Mouse (Mus musculus) layer of hippocampus, postnatal 25 days (tissue): ENCODE results near the gene St6galnac6. TPM values are rescaled to one million over a fixed set of nuclear protein-coding genes. Genes with fewer than 3 reads are reported as not detected.
A peak's percentile ranks its signal among the peaks of the same experiment; 100 is the strongest.

ENCODE experiments used
- DNase-seq, 2 experiments: peaks; one replicate each; pipeline ENCODE4 v3.0.0; 2022; ENCODE audit warnings: mixed read lengths in 2 of 2, low spot score in 1 of 2; ENCODE audit errors: extremely low spot score in 1 of 2
- total RNA-seq, 2 experiments: library from RNA; stranded (reverse); gene quantifications; 2 replicates each; pipeline ENCODE4 v1.2.3; 2021

St6galnac6 gene
- total RNA-seq, 2 experiments from 2014 or later: 105 to 124 TPM

DNA sequence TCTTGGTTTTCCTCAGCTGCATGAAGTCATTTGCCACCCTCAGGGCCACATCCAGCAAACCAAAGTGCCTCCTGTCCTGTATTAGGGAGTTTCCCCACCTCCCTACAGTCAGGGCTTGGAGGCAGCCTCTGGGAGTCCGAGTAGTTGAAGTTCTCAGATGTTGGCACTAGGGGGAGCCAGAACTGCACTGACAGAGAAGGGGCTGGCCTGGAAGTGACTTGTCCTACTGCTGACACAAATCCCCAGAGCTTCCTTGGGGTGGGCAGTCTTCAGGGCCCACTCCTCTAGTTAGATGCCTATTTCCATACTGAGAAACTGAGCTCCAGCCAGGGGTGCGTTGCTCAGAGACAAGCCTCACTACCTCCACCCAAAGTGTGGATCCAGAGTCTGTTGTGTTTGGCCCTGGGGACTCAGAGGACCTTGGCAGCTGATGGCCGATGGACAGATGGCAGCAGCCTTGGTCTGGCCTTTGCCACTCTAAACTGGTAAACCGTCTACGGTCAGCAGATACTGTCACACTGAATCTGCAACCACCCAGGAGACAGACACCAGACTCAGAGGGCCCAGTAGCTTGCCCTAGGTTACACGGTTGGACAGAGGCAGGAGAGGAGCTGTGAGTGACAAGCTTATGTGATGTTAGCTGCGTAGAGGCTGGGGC lies 32.4 kb downstream of the St6galnac6 start:
- peak; percentile 59 to 80 for DNase-seq

DNA sequence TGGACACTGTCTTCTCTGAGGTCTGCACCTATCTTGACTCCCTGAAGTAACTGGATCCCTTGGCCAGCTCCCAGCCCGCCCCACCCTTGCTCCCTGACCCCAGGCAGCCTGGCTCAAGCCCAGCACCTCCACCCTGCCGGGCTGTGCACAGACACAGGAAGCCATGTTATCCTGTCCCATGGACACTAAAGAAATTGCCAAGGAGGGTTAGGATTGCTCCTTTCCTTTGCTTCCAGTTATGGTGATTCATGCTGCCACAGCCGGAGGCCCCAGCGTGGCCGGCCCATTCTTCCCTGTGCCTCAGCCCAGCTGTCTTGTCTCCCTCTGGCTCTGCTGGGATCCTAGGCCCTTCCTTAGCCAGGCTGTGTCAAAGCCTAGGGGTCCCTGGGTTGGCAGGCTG lies 34.2 kb downstream of the St6galnac6 start:
- no peak for DNase-seq

GRCm38 (mm10) chr2:32634277-32635105 lies 35.0 kb downstream of the St6galnac6 start:
- no peak for DNase-seq

- DNase-seq: no peak
These were observed 37.1 kb downstream of the St6galnac6 start for GRCm38 (mm10) chr2:32636617-32637016.

- DNase-seq: no peak
These were observed 38.3 kb downstream of the St6galnac6 start for GRCm38 (mm10) chr2:32637778-32638281.

- DNase-seq: no peak
These were observed 40.1 kb downstream of the St6galnac6 start for GRCm38 (mm10) chr2:32639632-32640031.

DNA sequence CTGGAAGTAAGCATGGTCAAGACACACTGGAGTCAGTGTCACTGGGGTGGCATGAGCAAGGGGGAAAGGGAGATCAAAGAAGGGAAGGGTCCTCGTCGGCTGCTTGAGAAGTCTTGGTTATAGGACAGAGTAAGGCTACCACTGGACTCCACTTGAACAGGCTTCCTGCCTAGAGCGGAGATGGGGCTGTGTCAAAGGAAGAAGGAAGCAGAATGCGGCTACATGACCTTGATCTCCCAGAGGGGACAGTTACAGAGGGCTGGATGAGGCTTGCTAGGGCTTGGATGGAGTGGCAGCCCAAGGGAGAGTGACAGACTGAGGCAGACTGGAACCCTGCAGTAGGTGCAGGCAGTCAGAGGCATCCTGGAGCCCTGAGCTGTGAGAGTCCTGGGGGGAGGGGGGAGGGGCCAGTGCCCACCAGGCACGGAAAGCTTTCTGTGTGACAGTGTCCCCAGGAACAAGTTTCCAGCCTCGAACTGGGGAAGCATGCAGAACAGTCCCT lies 41.1 kb downstream of the St6galnac6 start:
- DNase-seq: no peak

DNA sequence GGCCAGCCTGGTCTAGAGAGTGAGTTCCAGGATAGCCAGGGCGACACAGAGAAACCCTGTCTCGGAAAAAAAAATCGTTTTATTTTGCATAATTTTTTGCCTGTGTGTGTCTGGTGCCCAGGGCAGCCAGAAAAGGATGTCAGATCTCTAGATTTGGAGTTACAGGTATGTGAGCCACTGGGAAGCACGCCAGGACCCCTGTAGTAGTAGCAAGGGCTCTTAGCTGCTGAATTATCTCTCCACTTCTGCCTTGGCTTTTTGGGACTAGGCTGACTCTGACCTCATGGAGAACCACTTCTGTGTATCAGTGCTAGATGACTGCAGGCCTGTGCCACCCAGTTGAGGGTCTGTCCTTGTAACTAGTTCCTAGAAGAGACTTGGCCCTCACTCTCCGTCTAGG lies 42.3 kb downstream of the St6galnac6 start:
- DNase-seq: no peak

DNA sequence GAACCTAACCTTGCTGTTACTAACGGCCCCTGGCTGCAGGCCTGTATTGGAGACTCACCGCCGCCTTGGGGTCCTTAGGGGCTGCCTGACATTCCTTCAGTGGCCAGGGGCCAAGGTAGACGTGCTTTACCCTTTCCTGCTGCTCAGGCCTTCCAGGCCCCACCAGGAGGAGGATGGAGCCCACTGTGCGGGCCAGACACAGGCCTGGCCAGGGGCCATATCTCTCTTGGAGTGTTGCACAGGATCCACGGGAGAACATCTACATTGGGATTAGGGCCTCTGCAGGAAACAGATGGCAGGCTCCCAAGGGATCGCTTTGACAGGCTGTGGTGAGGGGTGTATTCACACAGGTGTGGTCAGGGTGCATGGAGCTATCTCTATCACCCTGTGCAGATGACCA lies 43.3 kb downstream of the St6galnac6 start:
- DNase-seq: no peak

GRCm38 (mm10) chr2:32644083-32644482 lies 44.6 kb downstream of the St6galnac6 start:
- no peak for DNase-seq

DNA sequence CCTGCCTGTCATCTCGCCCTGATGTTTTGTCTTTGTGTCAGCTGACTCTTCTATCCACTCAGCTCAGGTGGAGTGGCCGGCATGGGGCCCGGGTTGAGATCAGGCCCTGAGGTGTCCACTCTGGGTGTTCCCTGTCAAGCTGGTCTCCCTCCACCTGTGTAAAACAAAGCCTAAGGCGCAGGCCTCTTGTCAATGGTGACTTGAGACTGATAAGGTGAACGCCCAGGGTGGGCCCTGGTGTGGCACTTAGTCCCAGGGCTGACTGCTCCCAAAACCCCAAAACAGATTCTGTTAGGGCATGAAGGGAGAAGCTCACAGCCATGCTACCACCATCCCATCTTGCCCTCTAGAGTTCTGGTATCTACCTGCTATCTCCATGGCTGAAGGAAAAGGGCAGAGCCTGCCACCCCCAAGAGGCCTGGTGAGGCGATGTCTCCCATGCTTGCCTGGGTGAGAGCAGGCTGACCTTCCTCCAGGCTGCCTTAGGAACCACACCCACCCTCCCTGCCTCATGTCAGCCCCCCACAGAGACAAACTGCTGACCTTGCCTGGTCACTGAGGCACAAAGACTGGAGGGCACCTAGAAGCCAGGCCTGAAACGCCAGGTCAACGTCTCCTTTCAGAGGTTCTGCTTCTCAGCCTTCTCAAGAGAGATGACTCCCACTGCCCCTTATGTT lies 45.4 kb downstream of the St6galnac6 start:
- no peak for DNase-seq

- DNase-seq: no peak
These were observed 46.1 kb downstream of the St6galnac6 start for GRCm38 (mm10) chr2:32645647-32646046.

GRCm38 (mm10) chr2:32646379-32647056 lies 47.0 kb downstream of the St6galnac6 start, which contains the start of gene Eng:
Gene Eng (plus strand): TSS chr2:32646595.
- DNase-seq: no peak

DNA sequence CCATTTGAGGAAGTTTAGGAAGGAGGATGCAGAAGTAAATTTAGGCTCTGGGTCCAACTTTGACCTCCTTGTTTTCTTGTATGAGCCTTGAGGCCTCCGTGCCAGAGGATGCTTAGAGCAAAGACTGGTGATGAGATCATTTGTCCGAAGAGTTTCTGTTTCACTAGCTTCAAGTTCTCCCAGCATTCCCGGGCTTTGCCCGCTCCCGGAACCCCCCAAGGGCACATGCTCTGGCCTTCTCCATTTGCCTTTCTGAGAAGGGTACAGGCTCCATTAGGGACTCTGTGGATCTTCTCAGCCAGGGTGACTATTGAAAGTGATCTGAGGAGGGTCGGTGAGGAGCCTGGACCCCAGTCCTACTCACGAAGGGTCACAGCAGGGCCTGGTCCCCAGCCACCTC lies 47.9 kb downstream of the St6galnac6 start:
- DNase-seq: no peak

- no peak for DNase-seq
These were observed 54.3 kb downstream of the St6galnac6 start for GRCm38 (mm10) chr2:32653764-32654163.

- no peak for DNase-seq
These were observed 55.4 kb downstream of the St6galnac6 start for GRCm38 (mm10) chr2:32654743-32655393.

GRCm38 (mm10) chr2:32655394-32655744 lies 55.9 kb downstream of the St6galnac6 start:
- no peak for DNase-seq

DNA sequence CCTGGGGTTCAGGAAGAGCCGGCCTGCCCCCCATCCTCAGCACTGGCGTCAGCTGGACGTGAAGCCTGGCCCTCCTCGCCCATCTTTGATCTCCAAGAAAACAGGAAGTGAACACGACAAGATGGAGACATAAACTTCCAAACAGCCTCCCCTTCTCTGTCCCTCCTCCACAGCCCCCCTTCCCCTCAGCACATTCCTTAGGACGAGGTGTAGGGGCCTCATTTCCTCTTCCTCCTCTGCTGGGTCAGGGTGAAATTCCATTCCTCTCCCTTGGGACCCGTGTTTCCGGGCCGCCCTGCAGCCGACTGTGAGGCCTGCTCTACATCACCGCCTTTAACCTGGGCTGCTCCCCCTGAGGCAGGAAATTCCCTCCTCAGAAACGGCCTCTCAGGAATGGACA lies 56.3 kb downstream of the St6galnac6 start:
- DNase-seq: no peak

DNA sequence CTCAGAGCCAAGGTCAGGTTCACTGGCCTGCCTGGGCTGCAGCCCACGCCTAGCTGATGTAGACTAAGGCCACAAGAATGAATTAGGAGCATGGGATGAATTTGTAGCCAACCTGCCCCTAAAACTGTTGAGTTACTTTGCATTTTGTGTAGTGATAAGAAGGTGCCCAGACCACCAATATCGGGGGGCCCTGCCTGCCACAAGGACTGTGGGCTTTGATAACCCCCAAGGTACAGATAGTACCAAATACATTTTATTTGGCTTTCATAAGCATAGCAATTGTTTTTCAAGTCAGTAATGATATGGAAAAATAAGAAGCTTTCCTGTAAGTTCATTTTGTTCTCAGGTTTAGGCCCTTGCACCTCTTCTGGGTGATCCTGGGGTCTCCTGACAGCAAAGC lies 59.4 kb downstream of the St6galnac6 start:
- no peak for DNase-seq
